Mouse (Mus musculus) left cerebral cortex, postnatal 25 days (tissue): ENCODE measurements around the gene Hspb11. TPM values are rescaled to one million over a fixed set of nuclear protein-coding genes. Genes with fewer than 3 reads are reported as not detected.

Source experiments
- DNase-seq, 2 experiments: peaks; one replicate each; pipeline ENCODE4 v3.0.0; 2022; ENCODE audit warnings: low spot score in 2 of 2, mixed read lengths in 1 of 2
- intact Hi-C: fragments of 180-260 bp; cut with DNase I; formaldehyde crosslinking; loops from one replicate; pipeline ENCODE4 v1.15.1; 2025
- total RNA-seq, 2 experiments: library from RNA; stranded (reverse); gene quantifications; 2 replicates each; pipeline ENCODE4 v1.2.3; 2021

The Hspb11 gene
- total RNA-seq, 2 experiments from 2014 or later, result 15.9 to 20.8 TPM

- intact Hi-C loops, result no loop called here
- DNase-seq, result no peak
Measured at GRCm38 (mm10) chr4:107302221-107302620, 48.8 kb downstream of the Hspb11 start.

- intact Hi-C loops, result no loop called here
- DNase-seq, result no peak
Measured at GRCm38 (mm10) chr4:107302832-107303231, 49.4 kb downstream of the Hspb11 start.

- intact Hi-C loops, result no loop called here
- no peak for DNase-seq
Measured at GRCm38 (mm10) chr4:107303531-107303930, 50.1 kb downstream of the Hspb11 start.

GRCm38 (mm10) chr4:107306966-107307365, 53.6 kb downstream of the Hspb11 start, which contains the start of gene Dio1:
Dio1 (minus strand) TSS chr4:107307169.
- DNase-seq, result no peak
- intact Hi-C loops, result no loop called here

GRCm38 (mm10) chr4:107313690-107314478, 60.5 kb downstream of the Hspb11 start, which contains the start of gene Yipf1:
Yipf1 (plus strand) TSS chr4:107314363.
- intact Hi-C loops, result loop anchor here (1.0 kb wide), 1 partner anchor 61 kb away; the partner anchor contains the start of genes Hspb11 and Lrrc42
- DNase-seq, result peak; percentile 85 to 93

GRCm38 (mm10) chr4:107314479-107314805, 61.0 kb downstream of the Hspb11 start:
- DNase-seq, result no peak
- intact Hi-C loops, result loop anchor here (1.0 kb wide), 1 partner anchor 61 kb away; the partner anchor contains the start of genes Hspb11 and Lrrc42

- intact Hi-C loops, result no loop called here
- no peak for DNase-seq
Measured at GRCm38 (mm10) chr4:107318646-107319045, 65.3 kb downstream of the Hspb11 start.

- intact Hi-C loops, result no loop called here
- no peak for DNase-seq
Measured at GRCm38 (mm10) chr4:107321041-107321440, 67.6 kb downstream of the Hspb11 start.

GRCm38 (mm10) chr4:107323113-107323512, 69.7 kb downstream of the Hspb11 start:
- intact Hi-C loops, result no loop called here

GRCm38 (mm10) chr4:107328530-107328929, 75.1 kb downstream of the Hspb11 start:
- DNase-seq, result no peak
- intact Hi-C loops, result no loop called here

More at GRCm38 (mm10) chr4:107323113-107323512, 69.7 kb downstream of the Hspb11 start:
- DNase-seq, result no peak

Other genes with a start within 250 kb of the Hspb11 start
- 10 to 100 TPM; 61.8 to 62.8 TPM for gene Mrpl37, start 186.7 kb upstream of the Hspb11 start, total RNA-seq
- 1 to 10 TPM; 6.5 to 7.4 TPM for gene Cyb5rl, start 186.6 kb upstream of the Hspb11 start, total RNA-seq
- not detected for gene Cdcp2, start 156.7 kb upstream of the Hspb11 start, total RNA-seq
- gene Tmem59, start 75.2 kb upstream of the Hspb11 start, total RNA-seq, result 100 to 1,000 TPM; 219 to 231 TPM
- gene Tceanc2, start 74.5 kb upstream of the Hspb11 start, total RNA-seq, result 10 to 100 TPM; 17.3 to 19.0 TPM
- not detected for gene Ldlrad1, start 44.4 kb upstream of the Hspb11 start, total RNA-seq
- 10 to 100 TPM; 32.3 to 33.1 TPM for gene Lrrc42, start 61 bp upstream of the Hspb11 start, total RNA-seq
- not detected for gene Dio1, start 53.6 kb downstream of the Hspb11 start, total RNA-seq
- gene Yipf1, start 60.8 kb downstream of the Hspb11 start, total RNA-seq, result 10 to 100 TPM; 41.3 to 44.9 TPM
- 10 to 100 TPM; 12.1 to 12.2 TPM for gene Ndc1, start 114.2 kb downstream of the Hspb11 start, total RNA-seq
- 1 to 10 TPM in 1 of 2 experiments, under 1 TPM in 1; 0.82 to 1.1 TPM for gene Glis1, start 181.0 kb downstream of the Hspb11 start, total RNA-seq